Mouse (Mus musculus) heart, embryonic 13.5 days (tissue): Measurements from ENCODE around the gene Kcnn3. TPM values are rescaled to one million over a fixed set of nuclear protein-coding genes. Genes with fewer than 3 reads are reported as not detected.

ENCODE experiments used
- ATAC-seq: fragments of 200-750 bp; cut with Nextera tagmentation; 2 replicates; pipeline ENCODE4 v1.8.0; 2017; ENCODE audit warnings: moderate TSS enrichment; ENCODE audit not compliant: insufficient number of reproducible peaks, low FRiP score, low TSS enrichment; ENCODE audit errors: extremely low read depth
- H3K27ac ChIP-seq: fragments of 300-500 bp; sonication (generic); replicated peaks from 2 replicates; pipeline ENCODE4 v1.5.1; 2015; ENCODE audit warnings: moderate library complexity, mild to moderate bottlenecking, inconsistent platforms
- H3K27me3 ChIP-seq: fragments of 300-500 bp; sonication (generic); replicated peaks from 2 replicates; pipeline ENCODE4 v1.6.1; 2015; ENCODE audit warnings: mild to moderate bottlenecking, inconsistent platforms
- H3K36me3 ChIP-seq: fragments of 300-500 bp; sonication (generic); 2 replicates; pipeline ENCODE4 v1.6.1; 2015; ENCODE audit warnings: mild to moderate bottlenecking, inconsistent platforms
- H3K4me1 ChIP-seq: fragments of 300-500 bp; sonication (generic); 2 replicates; pipeline ENCODE4 v1.6.1; 2015; ENCODE audit warnings: inconsistent platforms
- H3K4me2 ChIP-seq: fragments of 300-500 bp; sonication (generic); 2 replicates; pipeline ENCODE4 v1.6.1; 2015; ENCODE audit warnings: inconsistent platforms, mild to moderate bottlenecking, moderate library complexity
- H3K4me3 ChIP-seq: fragments of 300-500 bp; sonication (generic); 2 replicates; pipeline ENCODE4 v1.5.1; 2015; ENCODE audit warnings: moderate library complexity, mild to moderate bottlenecking, inconsistent platforms
- H3K9ac ChIP-seq: fragments of 300-500 bp; sonication (generic); 2 replicates; pipeline ENCODE4 v1.6.1; 2015; ENCODE audit warnings: inconsistent platforms, mild to moderate bottlenecking, moderate library complexity
- H3K9me3 ChIP-seq: fragments of 300-500 bp; sonication (generic); 2 replicates; pipeline ENCODE4 v1.6.1; 2016; ENCODE audit warnings: inconsistent platforms
- WGBS: fragments of 180-500 bp; shearing (Covaris S2); methylation state at CpG from one replicate; pipeline ENCODE4 v1.1.7; 2015; ENCODE audit warnings: mixed read lengths; 5-methylcytosine and 5-hydroxymethylcytosine counted together
- polyA plus RNA-seq: library from polyadenylated mRNA; unstranded; fragments of >200 nt; fragmentation: Nextera tagmentation; extraction: Ambion mirVana; gene quantifications from 2 replicates; pipeline ENCODE4 v1.2.1, GENCODE M21; 2015

Kcnn3 gene
- polyA plus RNA-seq, 1 experiment from 2014 or later: 2.3 TPM

GRCm38 (mm10) chr3:89643391-89643790, 123.4 kb downstream of the Kcnn3 start:
- 32% methylated on average over 8 of the region's 8 CpGs for WGBS
- no peak for ATAC-seq

GRCm38 (mm10) chr3:89646813-89647255, 126.9 kb downstream of the Kcnn3 start:
- H3K9ac ChIP-seq: no peak overlapping the region
- H3K27me3 ChIP-seq: no peaks in the 10 kb centered on the region
- H3K36me3 ChIP-seq: no peaks in the 10 kb centered on the region
- no peak overlapping the region for H3K4me2 ChIP-seq
- H3K4me3 ChIP-seq: no peak overlapping the region
- peaks cover 51% of the 10 kb centered on the region for H3K4me1 ChIP-seq
- H3K9me3 ChIP-seq: no peaks in the 10 kb centered on the region
- peak overlapping the region; percentile 74 for H3K27ac ChIP-seq
- 42% methylated on average over 5 of the region's 5 CpGs for WGBS
- no peak for ATAC-seq

More at GRCm38 (mm10) chr3:89643391-89643790, 123.4 kb downstream of the Kcnn3 start:
- 0 out of 2 replicates have a peak, but pooled peaks cover 3% of the 10 kb centered on the region for H3K9me3 ChIP-seq
- H3K4me3 ChIP-seq: no peak overlapping the region
- no peak overlapping the region for H3K4me2 ChIP-seq
- peaks cover 43% of the 10 kb centered on the region for H3K4me1 ChIP-seq
- peak overlapping the region; percentile 21; the same call in 1 of the 2 replicates for H3K9ac ChIP-seq
- H3K27ac ChIP-seq: no peak overlapping the region
- H3K36me3 ChIP-seq: no peaks in the 10 kb centered on the region
- no peaks in the 10 kb centered on the region for H3K27me3 ChIP-seq

GRCm38 (mm10) chr3:89647268-89647874, 127.4 kb downstream of the Kcnn3 start:
- Histone ChIP-seq H3K9me3 (no peaks in the 10 kb centered on the region), H3K4me1 (peaks cover 51% of the 10 kb centered on the region), H3K27ac (peak overlapping the region; percentile 74), H3K36me3 (no peaks in the 10 kb centered on the region), H3K9ac (no peak overlapping the region), H3K27me3 (no peaks in the 10 kb centered on the region), H3K4me2 (no peak overlapping the region), H3K4me3 (no peak overlapping the region)
- 62% methylated on average over 6 of the region's 6 CpGs for WGBS
- no peak for ATAC-seq

GRCm38 (mm10) chr3:89649890-89650289, 129.9 kb downstream of the Kcnn3 start:
- Histone ChIP-seq H3K4me2 (no peak overlapping the region), H3K9ac (no peak overlapping the region), H3K4me1 (peaks cover 39% of the 10 kb centered on the region), H3K36me3 (no peaks in the 10 kb centered on the region), H3K4me3 (no peak overlapping the region), H3K9me3 (no peaks in the 10 kb centered on the region), H3K27ac (no peak overlapping the region), H3K27me3 (no peaks in the 10 kb centered on the region)
- 86% methylated on average over 7 of the region's 7 CpGs for WGBS
- no peak for ATAC-seq

GRCm38 (mm10) chr3:89653231-89653954, 133.4 kb downstream of the Kcnn3 start:
- WGBS: 63% methylated on average over 12 of the region's 12 CpGs
- no peak overlapping the region for H3K27ac ChIP-seq

GRCm38 (mm10) chr3:89657092-89657491, 137.1 kb downstream of the Kcnn3 start:
- Histone ChIP-seq H3K4me1 (peaks cover 15% of the 10 kb centered on the region), H3K27ac (no peak overlapping the region), H3K4me2 (no peak overlapping the region), H3K4me3 (no peak overlapping the region), H3K27me3 (no peaks in the 10 kb centered on the region), H3K9me3 (no peaks in the 10 kb centered on the region), H3K36me3 (no peaks in the 10 kb centered on the region), H3K9ac (no peak overlapping the region)
- WGBS: 77% methylated on average over 5 of the region's 5 CpGs
- ATAC-seq: no peak

More at GRCm38 (mm10) chr3:89653231-89653954, 133.4 kb downstream of the Kcnn3 start:
- Histone ChIP-seq H3K4me2 (no peak overlapping the region), H3K9me3 (no peaks in the 10 kb centered on the region), H3K27me3 (no peaks in the 10 kb centered on the region), H3K4me3 (no peak overlapping the region), H3K36me3 (no peaks in the 10 kb centered on the region), H3K9ac (no peak overlapping the region), H3K4me1 (peaks cover 9% of the 10 kb centered on the region)
- no peak for ATAC-seq

- H3K27me3 ChIP-seq: no peaks in the 10 kb centered on the region
- ATAC-seq: no peak
Observed at GRCm38 (mm10) chr3:89658457-89658856, 138.5 kb downstream of the Kcnn3 start.

GRCm38 (mm10) chr3:89659938-89660620, 140.1 kb downstream of the Kcnn3 start:
- 45% methylated on average over 11 of the region's 11 CpGs for WGBS

More at GRCm38 (mm10) chr3:89658457-89658856, 138.5 kb downstream of the Kcnn3 start:
- Histone ChIP-seq H3K4me2 (no peak overlapping the region), H3K4me3 (no peak overlapping the region), H3K9me3 (no peaks in the 10 kb centered on the region), H3K4me1 (peaks cover 15% of the 10 kb centered on the region), H3K36me3 (no peaks in the 10 kb centered on the region), H3K27ac (no peak overlapping the region), H3K9ac (no peak overlapping the region)

GRCm38 (mm10) chr3:89664808-89665207, 144.8 kb downstream of the Kcnn3 start:
- H3K27ac ChIP-seq: no peak overlapping the region
- no peak overlapping the region for H3K9ac ChIP-seq
- H3K4me1 ChIP-seq: peaks cover 35% of the 10 kb centered on the region
- no peaks in the 10 kb centered on the region for H3K27me3 ChIP-seq
- H3K4me3 ChIP-seq: no peak overlapping the region
- H3K9me3 ChIP-seq: no peaks in the 10 kb centered on the region
- no peaks in the 10 kb centered on the region for H3K36me3 ChIP-seq
- no peak overlapping the region for H3K4me2 ChIP-seq
- no peak for ATAC-seq
- WGBS: 58% methylated on average over 12 of the region's 12 CpGs

More at GRCm38 (mm10) chr3:89659938-89660620, 140.1 kb downstream of the Kcnn3 start:
- H3K4me3 ChIP-seq: no peak overlapping the region
- H3K27ac ChIP-seq: no peak overlapping the region
- H3K9ac ChIP-seq: no peak overlapping the region
- ATAC-seq: no peak
- no peaks in the 10 kb centered on the region for H3K27me3 ChIP-seq
- H3K36me3 ChIP-seq: no peaks in the 10 kb centered on the region
- no peak overlapping the region for H3K4me2 ChIP-seq
- H3K9me3 ChIP-seq: no peaks in the 10 kb centered on the region
- H3K4me1 ChIP-seq: peaks cover 19% of the 10 kb centered on the region

- H3K9ac ChIP-seq: peak overlapping the region; percentile 62
- peaks cover 31% of the 10 kb centered on the region for H3K4me1 ChIP-seq
- ATAC-seq: no peak
- no peaks in the 10 kb centered on the region for H3K36me3 ChIP-seq
- H3K4me2 ChIP-seq: peak overlapping the region; percentile 63
- no peaks in the 10 kb centered on the region for H3K9me3 ChIP-seq
- 8% methylated on average over 11 of the region's 11 CpGs for WGBS
- H3K4me3 ChIP-seq: peak overlapping the region; percentile 37
- peak overlapping the region; percentile 36; the same call in 1 of the 2 replicates for H3K27ac ChIP-seq
- no peaks in the 10 kb centered on the region for H3K27me3 ChIP-seq
Observed at GRCm38 (mm10) chr3:89667131-89667530, 147.2 kb downstream of the Kcnn3 start.

- Histone ChIP-seq H3K36me3 (no peaks in the 10 kb centered on the region), H3K4me3 (no peak overlapping the region), H3K9ac (no peak overlapping the region), H3K4me1 (peaks cover 32% of the 10 kb centered on the region), H3K4me2 (no peak overlapping the region), H3K27me3 (no peaks in the 10 kb centered on the region), H3K9me3 (no peaks in the 10 kb centered on the region), H3K27ac (peak overlapping the region; percentile 30)
- ATAC-seq: no peak
- 40% methylated on average over 6 of the region's 6 CpGs for WGBS
Observed at GRCm38 (mm10) chr3:89671334-89671733, 151.4 kb downstream of the Kcnn3 start.
